ENCODE assay signal across 8 mouse cellular contexts in genomic region chr14:47417775-47418665, GRCm38 (mm10). TPM values are rescaled to one million over a fixed set of nuclear protein-coding genes. Genes with fewer than 3 reads are reported as not detected.
DNase-seq lines count a peak whose midpoint lies in the region; ATAC-seq and TF ChIP-seq lines count a peak whose summit lies in the region.

TSS of gene Dlgap5 (minus strand) at chr14:47418407.

- H3K9ac ChIP-seq in heart, embryonic 15.5 days, result peak within 1 kb of the TSS; percentile 49
- H3K9ac ChIP-seq in liver, embryonic 14.5 days (replicated peaks), result peak within 1 kb of the TSS; percentile 97
- H3K9ac ChIP-seq in neural tube, embryonic 11.5 days (ENCODE audit: low read length), result peak within 1 kb of the TSS; percentile 26
- H3K9ac ChIP-seq in stomach, postnatal 0 days (ENCODE audit: low read length), result peak within 1 kb of the TSS; percentile 39

- TF ChIP-seq EP300 in liver, embryonic 14.5 days (IDR thresholded peaks at IDR 0.05; ENCODE audit: low read depth), result peak; percentile 52; the same call in 1 of the 2 replicates
- TF ChIP-seq EP300 in stomach, postnatal 0 days (optimal IDR thresholded peaks at IDR 0.05), result no peak

- H3K36me3 ChIP-seq in forebrain, embryonic 10.5 days (replicated peaks), result peaks cover 37% of the 10 kb centered on the region
- H3K36me3 ChIP-seq in heart, embryonic 15.5 days, result peaks cover 25% of the 10 kb centered on the region
- H3K36me3 ChIP-seq in liver, embryonic 14.5 days (replicated peaks; ENCODE audit: control insufficient read depth, insufficient read depth, low read depth), result peaks cover 35% of the 10 kb centered on the region
- H3K36me3 ChIP-seq in neural tube, embryonic 11.5 days (ENCODE audit: control insufficient read depth, insufficient read depth, low read length), result peaks cover 2% of the 10 kb centered on the region; the same call in 1 of the 2 replicates
- no peaks in the 10 kb centered on the region for H3K36me3 ChIP-seq in stomach, postnatal 0 days (ENCODE audit: control insufficient read depth, insufficient read depth, low read length)

- DNase-seq in CD8-positive naive resting alpha-beta T cell, adult 2 months (ENCODE audit: low read depth in 2 of 2, low spot score in 2 of 2), result peak; percentile 79 to 89
- peak; percentile 96 for DNase-seq in c-Kit-positive CD71-negative TER-119-negative erythroid progenitor cells, embryonic 14.5 days (ENCODE audit: low read depth)
- peak; percentile 94 for DNase-seq in forebrain, embryonic 10.5 days (ENCODE audit: extremely low spot score, low spot score)
- peak; percentile 93 to 95 for DNase-seq in kidney, postnatal 25 days
- DNase-seq in liver, embryonic 14.5 days (ENCODE audit: low read depth in 3 of 3, low spot score in 3 of 3), result peak; percentile 94 to 98 (median 95)
- peak; percentile 95 for DNase-seq in neural tube, embryonic 11.5 days (ENCODE audit: low spot score)
- DNase-seq in stomach, postnatal 0 days (ENCODE audit: low spot score), result peak; percentile 94

- peak; percentile 96 for ATAC-seq in heart, embryonic 15.5 days (replicated peaks; ENCODE audit: insufficient number of reproducible peaks, insufficient read depth, low FRiP score, low read depth)
- ATAC-seq in liver, embryonic 14.5 days (ENCODE audit: insufficient read depth), result peak; percentile 97
- ATAC-seq in neural tube, embryonic 11.5 days (ENCODE audit: insufficient read depth, low FRiP score, low TSS enrichment), result peak; percentile 94
- ATAC-seq in stomach, postnatal 0 days (ENCODE audit: low FRiP score, low TSS enrichment), result peak; percentile 97

- no peak for TF ChIP-seq CTCF in liver, embryonic 14.5 days (IDR thresholded peaks at IDR 0.05; ENCODE audit: low read depth)
- TF ChIP-seq CTCF in stomach, postnatal 0 days (IDR thresholded peaks at IDR 0.05; ENCODE audit: low read depth), result peak; percentile 29; the same call in 1 of the 2 replicates

- peaks cover 19% of the 10 kb centered on the region for H3K4me1 ChIP-seq in forebrain, embryonic 10.5 days
- H3K4me1 ChIP-seq in heart, embryonic 15.5 days (replicated peaks), result peaks cover 12% of the 10 kb centered on the region
- H3K4me1 ChIP-seq in liver, embryonic 14.5 days (replicated peaks; ENCODE audit: control insufficient read depth in 2 of 2, insufficient read depth in 2 of 2, low read length in 1 of 2), result peaks cover 7 to 13% of the 10 kb centered on the region in 2 experiments
- H3K4me1 ChIP-seq in neural tube, embryonic 11.5 days (ENCODE audit: control insufficient read depth, insufficient read depth, low read length), result peaks cover 7% of the 10 kb centered on the region
- no peaks in the 10 kb centered on the region for H3K4me1 ChIP-seq in stomach, postnatal 0 days (replicated peaks; ENCODE audit: control insufficient read depth, insufficient read depth)

- 2% methylated on average over 36 of the region's 36 CpGs for WGBS in forebrain, embryonic 10.5 days
- 2% methylated on average over 36 of the region's 36 CpGs for WGBS in heart, embryonic 15.5 days
- 2% methylated on average over 36 of the region's 36 CpGs for WGBS in liver, embryonic 14.5 days (ENCODE audit: insufficient replicate concordance)
- WGBS in neural tube, embryonic 11.5 days, result 2% methylated on average over 35 of the region's 36 CpGs
- WGBS in stomach, postnatal 0 days, result 2% methylated on average over 36 of the region's 36 CpGs

- H3K4me2 ChIP-seq in heart, embryonic 15.5 days, result peak within 1 kb of the TSS; percentile 74
- peak within 1 kb of the TSS; percentile 87 for H3K4me2 ChIP-seq in liver, embryonic 14.5 days (ENCODE audit: low read depth)
- H3K4me2 ChIP-seq in neural tube, embryonic 11.5 days (ENCODE audit: low read depth), result peak within 1 kb of the TSS; percentile 77
- peak within 1 kb of the TSS; percentile 49 for H3K4me2 ChIP-seq in stomach, postnatal 0 days (replicated peaks; ENCODE audit: low read depth)

- peak within 1 kb of the TSS; percentile 63 for H3K4me3 ChIP-seq in forebrain, embryonic 10.5 days
- H3K4me3 ChIP-seq in heart, embryonic 15.5 days, result peak within 1 kb of the TSS; percentile 76
- peak within 1 kb of the TSS; percentile 93 to 98 for H3K4me3 ChIP-seq in liver, embryonic 14.5 days (ENCODE audit: insufficient read depth in 1 of 2, low read depth in 2 of 2, low read length in 2 of 2)
- H3K4me3 ChIP-seq in neural tube, embryonic 11.5 days (ENCODE audit: low read depth, low read length), result peak within 1 kb of the TSS; percentile 40
- H3K4me3 ChIP-seq in stomach, postnatal 0 days (ENCODE audit: low read depth, low read length), result peak within 1 kb of the TSS; percentile 44

- H3K9me3 ChIP-seq in forebrain, embryonic 10.5 days, result no peaks in the 10 kb centered on the region
- H3K9me3 ChIP-seq in heart, embryonic 15.5 days (replicated peaks), result no peaks in the 10 kb centered on the region
- H3K9me3 ChIP-seq in liver, embryonic 14.5 days (ENCODE audit: control insufficient read depth, low read length), result no peaks in the 10 kb centered on the region
- no peaks in the 10 kb centered on the region for H3K9me3 ChIP-seq in neural tube, embryonic 11.5 days (ENCODE audit: control insufficient read depth, low read length)
- H3K9me3 ChIP-seq in stomach, postnatal 0 days (ENCODE audit: control insufficient read depth, low read length), result no peaks in the 10 kb centered on the region

- H3K27me3 ChIP-seq in forebrain, embryonic 10.5 days (ENCODE audit: poor library complexity, severe bottlenecking), result no peaks in the 10 kb centered on the region
- H3K27me3 ChIP-seq in heart, embryonic 15.5 days, result no peaks in the 10 kb centered on the region
- H3K27me3 ChIP-seq in liver, embryonic 14.5 days (ENCODE audit: control insufficient read depth, insufficient read depth, low read length), result no peaks in the 10 kb centered on the region
- H3K27me3 ChIP-seq in neural tube, embryonic 11.5 days (ENCODE audit: control insufficient read depth, insufficient read depth, low read length), result no peaks in the 10 kb centered on the region
- no peaks in the 10 kb centered on the region for H3K27me3 ChIP-seq in stomach, postnatal 0 days (ENCODE audit: control insufficient read depth, insufficient read depth, low read length)

- peak within 1 kb of the TSS; percentile 89 for H3K27ac ChIP-seq in forebrain, embryonic 10.5 days
- H3K27ac ChIP-seq in heart, embryonic 15.5 days, result peak within 1 kb of the TSS; percentile 64; the same call in 1 of the 2 replicates
- peak within 1 kb of the TSS; percentile 84 for H3K27ac ChIP-seq in liver, embryonic 14.5 days
- no peak within 1 kb of the TSS for H3K27ac ChIP-seq in neural tube, embryonic 11.5 days (ENCODE audit: low read depth, low read length)
- no peak within 1 kb of the TSS for H3K27ac ChIP-seq in stomach, postnatal 0 days (replicated peaks)

RNA-seq across cellular contexts. Expression of gene Dlgap5, which starts in this region (rescaled TPM):
- polyA plus RNA-seq in forebrain, embryonic 10.5 days (2016; fragmentation: Nextera tagmentation; extraction: Ambion mirVana), result 86.4 and 88.0 TPM in 2 replicates
- polyA plus RNA-seq in heart, embryonic 15.5 days (2015; fragmentation: Nextera tagmentation; extraction: Ambion mirVana), result 29.0 and 34.2 TPM in 2 replicates
- 35.3 and 42.5 TPM in 2 replicates for polyA plus RNA-seq in liver, embryonic 14.5 days (2012; rRNA removed)
- 46.2 and 51.4 TPM in 2 replicates for polyA plus RNA-seq in liver, embryonic 14.5 days (2014; fragmentation: Nextera tagmentation; extraction: Ambion mirVana)
- 55.3 and 56.2 TPM in 2 replicates for polyA plus RNA-seq in neural tube, embryonic 11.5 days (2014; fragmentation: Nextera tagmentation; extraction: Ambion mirVana)
- 5.9 and 7.4 TPM in 2 replicates for polyA plus RNA-seq in stomach, postnatal 0 days (2015; fragmentation: Nextera tagmentation; extraction: Ambion mirVana)

Comparison
In these comparisons a context has a peak if more than half of its experiments do, and no peak if none do; other contexts are left out.
1. H3K27ac ChIP-seq: peak in forebrain, embryonic 10.5 days (single experiment), heart, embryonic 15.5 days (single experiment) and liver, embryonic 14.5 days (single experiment); none in neural tube, embryonic 11.5 days (single experiment) and stomach, postnatal 0 days (single experiment).
2. H3K4me3 ChIP-seq: peak in every context shown above with its lines; median percentile 96 in liver, embryonic 14.5 days; 76 in heart, embryonic 15.5 days; 63 in forebrain, embryonic 10.5 days; 44 in stomach, postnatal 0 days; 40 in neural tube, embryonic 11.5 days.
3. H3K9ac ChIP-seq: peak in every context shown above with its lines; median percentile 97 in liver, embryonic 14.5 days; 49 in heart, embryonic 15.5 days; 39 in stomach, postnatal 0 days; 26 in neural tube, embryonic 11.5 days.
4. Peak in every context shown above with its lines, with median percentiles within 50 percentile points of each other: DNase-seq, ATAC-seq and H3K4me2 ChIP-seq.